Mouse (Mus musculus): ENCODE data around the gene Sf3a1.

- TF ChIP-seq POLR2A (IDR thresholded peaks at IDR 0.05; ENCODE audit: insufficient read depth, low read length) (no peak), EP300 (IDR thresholded peaks at IDR 0.05; ENCODE audit: insufficient read depth, low read depth, low read length) (no peak), CTCF (IDR thresholded peaks at IDR 0.05; ENCODE audit: low read depth, low read length) (no peak)
Observed at GRCm38 (mm10) chr11:4177716-4178115, 17.6 kb downstream of the Sf3a1 start.

Measured in ES-Bruce4 (cell line).